Mouse (Mus musculus) small intestine, adult 2 months (tissue): ENCODE measurements at regions not wholly inside any gene's neighbourhood (a gene's known extent, or its start where the extent isn't known, plus 50 kb on each side); places are given as distances from the start of the nearest gene placed in this dataset.

Experiments
- CTCF ChIP-seq: fragments of 200-500 bp; IDR thresholded peaks from 2 replicates; pipeline ENCODE4 v1.5.1; 2012; ENCODE audit warnings: low read depth, mild to moderate bottlenecking, control low read depth, inconsistent platforms, low read length, moderate library complexity, mixed read lengths; ENCODE audit not compliant: insufficient replicate concordance, insufficient read length; ENCODE audit errors: extremely low read depth
- POLR2A ChIP-seq: fragments of 200-500 bp; IDR thresholded peaks from 2 replicates; pipeline ENCODE4 v1.6.1; 2012; ENCODE audit warnings: low read depth, mild to moderate bottlenecking, control low read depth, inconsistent platforms, low read length, moderate library complexity

- TF ChIP-seq POLR2A (no peak), CTCF (no peak)
These were observed 83.2 kb downstream of the 4931417E11Rik start for GRCm38 (mm10) chr6:73386261-73386660.
